Mouse (Mus musculus): ENCODE results near the gene Fxyd2.

- TF ChIP-seq CTCF (IDR thresholded peaks at IDR 0.05; ENCODE audit: low read depth, low read length) (no peak), POLR2A (IDR thresholded peaks at IDR 0.05; ENCODE audit: borderline replicate concordance, low read depth, low read length) (no peak)
Observed at GRCm38 (mm10) chr9:45367716-45368115, 31.8 kb upstream of the Fxyd2 start.

Measured in bone marrow macrophage, adult 2 months (primary cell).